Mouse (Mus musculus) megakaryocyte, embryonic 14.5 days (primary cell): ENCODE results near the gene Senp2.

ENCODE experiments used
- FLI1 ChIP-seq: IDR thresholded peaks from 2 replicates; pipeline ENCODE4 v1.6.1; 2012; ENCODE audit warnings: low read length, inconsistent platforms, mixed read lengths
- GATA1 ChIP-seq: IDR thresholded peaks from 3 replicates; pipeline ENCODE4 v1.6.1; 2012; ENCODE audit warnings: mixed read lengths, low read length, inconsistent platforms, borderline replicate concordance

DNA sequence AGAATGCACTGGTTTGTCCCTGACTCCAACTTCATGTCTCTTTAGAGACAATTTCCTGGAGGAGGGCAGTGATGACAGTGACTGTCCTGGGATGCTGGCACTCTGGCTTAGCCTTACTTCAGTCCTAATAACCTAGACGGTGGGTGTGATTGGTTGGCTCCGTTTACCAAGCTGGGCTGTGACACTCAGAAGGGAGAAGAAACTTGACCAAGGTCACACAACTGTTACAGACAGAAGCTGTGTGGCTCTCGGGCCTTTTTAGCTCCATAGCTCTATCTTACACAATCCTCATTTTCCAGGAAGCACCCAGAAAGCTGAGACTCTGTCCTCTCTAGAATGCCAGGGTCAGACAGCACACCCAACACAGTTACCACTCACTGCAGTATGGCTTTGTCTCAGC lies 43.7 kb upstream of the Senp2 start:
- TF ChIP-seq GATA1 (no peak), FLI1 (no peak)
